Mouse (Mus musculus): Measurements from ENCODE around the gene Olfr319. TPM values are rescaled to one million over a fixed set of nuclear protein-coding genes. Genes with fewer than 3 reads are reported as not detected.
"Not testable (repeated sequence)": the region's sequence is repeated elsewhere in the genome, so short reads cannot be mapped to it uniquely, and the experiment has no call there.

Olfr319 gene
- not detected for total RNA-seq (2022)

DNA sequence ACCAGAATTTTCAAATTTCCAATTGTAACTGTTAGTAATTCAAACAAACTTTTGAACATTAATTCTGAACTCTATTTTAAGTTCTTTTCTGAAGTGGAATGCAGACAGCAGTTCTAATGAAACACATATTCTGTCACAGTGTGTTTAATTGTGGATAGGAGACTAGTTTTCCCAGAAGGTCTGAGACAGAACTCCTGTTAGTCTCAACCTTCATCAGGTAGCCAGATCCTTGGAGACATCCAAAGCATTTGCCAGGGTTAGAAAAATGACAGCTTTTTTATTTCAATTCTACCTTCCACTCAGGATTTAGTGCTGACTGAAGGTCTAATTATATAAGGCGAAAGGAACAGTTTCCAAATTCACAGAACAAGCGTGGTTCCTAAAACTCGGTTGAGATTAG is at the start of gene Olfr319:
Gene Olfr319 (plus strand): TSS at position 301 of the 400 bp plus-strand sequence.
- no peak for DNase-seq (ENCODE audit: low spot score in 2 of 2)

DNA sequence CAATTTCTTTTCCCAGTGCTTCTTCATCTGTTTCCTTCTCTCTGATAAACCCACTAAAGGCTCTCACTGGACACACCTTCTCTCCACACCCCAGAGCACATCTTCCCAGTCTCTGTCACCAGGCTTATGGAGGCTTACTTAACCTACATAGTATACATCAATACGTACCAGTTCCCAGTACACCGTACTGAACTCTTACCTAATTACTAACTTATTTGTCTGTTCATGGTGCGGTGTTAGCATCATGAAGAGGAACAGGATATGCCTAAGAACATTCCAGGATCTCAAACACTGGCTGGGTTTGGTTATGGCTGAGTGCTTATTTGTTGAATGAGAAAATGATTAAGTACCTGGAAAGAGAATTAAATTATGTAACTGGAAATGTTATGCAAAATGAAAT is 43.8 kb upstream of the Olfr319 start:
- DNase-seq (ENCODE audit: low spot score in 2 of 2): no peak

DNA sequence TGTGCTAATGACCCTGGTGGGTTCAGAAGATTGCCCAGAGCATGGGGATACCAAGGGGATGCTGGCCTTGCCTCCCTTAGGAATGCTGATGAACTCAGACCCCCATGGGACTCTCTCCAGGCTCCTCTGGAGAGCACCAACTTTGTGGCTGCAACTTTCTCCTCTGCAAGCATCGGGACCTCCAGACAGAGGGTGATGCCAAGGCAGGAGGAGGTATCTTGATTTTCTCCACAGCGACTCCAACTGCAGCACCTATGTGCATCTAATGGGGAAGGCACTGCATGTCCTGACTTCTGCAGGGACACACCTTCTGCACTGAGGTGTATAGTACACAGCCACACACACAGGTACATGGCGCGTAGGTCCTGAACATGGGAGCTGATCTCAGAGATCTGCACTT is 40.4 kb upstream of the Olfr319 start, which contains the start of gene Olfr322:
Gene Olfr322 (plus strand): TSS at position 187 of the 400 bp plus-strand sequence.
- DNase-seq (ENCODE audit: low spot score in 2 of 2): no peak

DNA sequence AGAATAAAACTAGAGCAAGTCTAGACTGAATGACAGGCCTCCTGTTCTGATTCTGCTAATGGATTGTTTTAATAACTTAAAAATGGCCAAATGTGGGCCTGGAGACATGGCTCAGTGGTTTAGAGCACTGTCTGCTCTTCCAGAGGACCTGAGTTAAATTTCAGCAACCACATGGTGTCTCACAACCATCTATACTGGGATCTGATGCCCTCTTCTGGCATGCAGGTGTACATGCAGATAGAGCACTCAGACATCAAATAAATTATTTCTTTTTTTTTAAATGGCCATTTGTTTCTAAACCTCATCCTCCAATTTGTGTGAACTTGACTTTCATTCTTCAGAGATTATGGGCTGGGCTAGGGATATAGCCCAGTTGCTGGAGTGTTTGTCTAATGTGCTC is 29.7 kb upstream of the Olfr319 start:
- DNase-seq (ENCODE audit: low spot score in 2 of 2): no peak

DNA sequence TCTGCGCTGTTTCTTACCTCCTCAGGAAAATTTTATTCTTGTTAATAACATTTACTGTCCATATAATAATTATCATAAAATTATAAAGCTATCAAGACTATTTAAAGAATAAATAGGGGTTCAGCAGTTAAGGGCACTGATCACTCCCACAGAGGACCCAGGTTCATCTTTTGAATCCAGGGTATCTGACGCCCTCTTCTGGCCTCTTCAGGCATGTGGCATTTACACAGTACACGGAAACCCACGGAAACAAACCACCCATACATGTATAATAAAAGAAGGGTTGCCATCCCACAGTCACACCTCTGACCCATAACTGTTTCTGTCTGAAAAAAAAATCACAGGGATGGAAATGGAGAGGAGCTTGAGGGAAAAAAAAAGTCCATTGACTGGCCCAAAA is 27.1 kb upstream of the Olfr319 start:
- DNase-seq (ENCODE audit: low spot score in 2 of 2): no peak

DNA sequence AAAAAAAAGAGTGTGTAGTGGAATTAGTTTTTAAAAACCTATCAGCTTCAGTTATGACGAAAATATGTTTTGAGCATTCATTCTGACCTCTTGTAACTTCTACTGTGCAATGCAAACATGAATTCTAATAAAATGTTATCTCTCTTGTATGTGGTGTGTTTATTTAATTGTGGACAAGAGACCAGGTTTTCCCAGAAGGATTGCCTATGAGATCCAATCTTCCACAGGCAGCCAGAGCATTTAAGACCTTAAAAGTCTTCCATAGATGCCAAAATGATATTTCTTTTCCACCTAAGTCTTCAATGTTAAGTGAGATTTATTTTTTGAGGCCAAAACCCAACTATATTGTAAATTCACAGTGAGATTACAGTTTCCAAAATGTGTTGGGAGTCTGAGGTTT is 18.2 kb upstream of the Olfr319 start, which contains the start of gene Olfr320:
Gene Olfr320 (plus strand): TSS at position 301 of the 400 bp plus-strand sequence.
- DNase-seq (ENCODE audit: low spot score in 2 of 2): no peak

DNA sequence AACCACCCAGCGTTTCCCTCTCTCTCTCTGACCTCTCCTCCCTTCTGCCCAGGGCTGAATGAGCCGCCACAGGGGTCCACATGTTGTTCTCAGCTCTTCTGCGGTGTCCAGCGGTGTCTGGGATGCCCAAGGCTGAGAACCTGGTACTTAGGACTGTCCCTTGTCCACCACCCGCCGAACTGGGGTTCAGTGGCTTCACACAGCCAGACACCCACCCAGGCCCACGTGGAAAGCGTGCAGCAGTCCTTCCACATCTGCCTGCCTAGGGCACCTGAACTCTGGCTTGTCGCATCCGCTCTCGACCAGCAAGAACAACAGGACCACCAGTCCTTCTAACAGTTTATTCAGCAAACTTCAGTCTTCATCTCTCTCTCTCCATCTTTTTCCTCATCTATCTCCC is 10.1 kb downstream of the Olfr319 start:
- no peak for DNase-seq (ENCODE audit: low spot score in 2 of 2)

DNA sequence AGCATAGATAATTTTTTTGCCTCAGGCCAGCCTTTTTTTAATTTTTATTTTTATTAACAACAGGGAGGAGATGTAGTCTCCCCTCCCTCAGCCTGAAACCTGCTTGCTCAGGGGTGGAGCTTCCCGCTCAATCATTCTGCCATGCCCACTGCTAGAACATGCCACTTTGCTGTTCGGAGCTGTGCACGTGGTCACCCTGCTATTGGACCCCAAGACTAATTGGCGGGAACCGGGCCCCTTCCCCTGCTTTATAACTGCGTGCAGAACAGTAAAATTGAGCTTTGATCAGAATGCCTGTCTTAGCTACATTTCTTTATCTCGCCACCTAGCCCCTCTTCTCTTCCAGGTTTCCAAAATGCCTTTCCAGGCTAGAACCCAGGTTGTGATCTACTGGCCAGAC is 18.8 kb downstream of the Olfr319 start:
- DNase-seq (ENCODE audit: low spot score in 2 of 2): not testable (repeated sequence)

DNA sequence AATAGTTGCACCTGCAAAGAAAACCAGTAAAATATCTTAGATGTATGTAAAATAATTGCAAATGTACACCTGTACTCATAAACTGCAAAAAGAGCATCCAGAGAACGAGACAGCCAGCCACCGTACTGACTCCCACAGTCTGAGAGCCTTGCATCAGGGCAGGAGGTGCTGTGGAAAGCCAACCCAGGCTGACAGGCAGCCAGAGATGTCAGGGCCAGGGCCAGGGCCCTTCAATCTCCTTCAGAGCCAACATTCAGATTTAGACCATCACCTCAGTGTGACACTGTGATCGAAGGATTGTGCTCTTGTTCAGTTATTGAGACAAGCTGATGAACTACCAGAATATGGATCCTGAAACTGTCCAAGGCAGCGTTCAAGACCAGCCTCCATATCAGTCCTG is 20.7 kb downstream of the Olfr319 start:
- no peak for DNase-seq (ENCODE audit: low spot score in 2 of 2)

DNA sequence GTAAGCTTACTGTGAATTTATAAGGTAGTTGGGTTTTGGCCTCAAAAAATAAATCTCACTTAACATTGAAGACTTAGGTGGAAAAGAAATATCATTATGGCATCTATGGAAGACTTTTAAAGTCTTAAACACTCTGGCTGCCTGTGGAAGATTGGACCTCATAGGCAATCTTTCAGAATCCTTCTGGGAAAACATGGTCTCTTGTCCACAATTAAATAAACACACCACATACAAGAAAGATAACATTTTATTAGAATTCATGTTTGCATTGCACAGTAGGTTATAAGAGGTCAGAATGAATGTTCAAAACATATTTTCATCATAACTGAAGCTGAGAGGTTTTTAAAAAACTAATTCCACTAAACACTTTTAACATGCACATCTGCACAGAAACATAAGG is 25.0 kb downstream of the Olfr319 start, which contains the start of gene Olfr318:
Gene Olfr318 (minus strand): TSS at position 101 of the 400 bp plus-strand sequence.
- DNase-seq (ENCODE audit: low spot score in 2 of 2): no peak

DNA sequence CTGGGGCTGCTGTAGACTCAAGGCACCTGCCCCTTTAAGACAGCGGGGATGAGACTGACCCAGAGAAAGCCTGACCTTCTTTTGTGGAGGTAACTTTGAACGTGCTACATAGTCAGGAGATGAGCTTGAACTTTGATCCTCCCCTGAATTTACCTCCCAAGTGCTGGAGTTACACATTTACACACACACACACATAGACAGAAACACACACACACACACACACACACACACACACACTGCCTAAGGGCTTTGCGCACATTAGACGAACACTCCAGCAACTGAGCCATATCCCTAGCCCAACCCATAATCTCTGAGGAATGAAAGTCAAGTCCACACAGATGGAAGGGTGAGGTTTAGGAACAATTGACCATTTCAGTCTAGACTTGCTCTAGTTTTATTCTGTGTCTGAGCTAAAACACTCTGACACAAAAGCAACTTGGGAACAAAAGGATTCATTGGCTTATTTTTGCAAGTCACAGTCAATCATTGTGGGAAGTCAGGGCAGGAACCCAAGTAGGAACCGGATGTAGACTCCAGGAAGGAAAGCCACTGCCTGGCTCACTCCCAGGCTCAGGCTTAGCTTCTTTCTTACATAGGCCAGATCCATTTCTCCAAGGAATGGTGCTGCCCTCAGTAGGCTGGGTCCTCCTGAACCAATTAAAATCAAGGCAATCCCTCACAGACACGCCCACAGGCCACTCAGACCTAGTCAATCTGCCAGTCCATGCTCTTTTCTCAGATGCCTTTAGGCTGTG is 29.1 kb downstream of the Olfr319 start:
- DNase-seq (ENCODE audit: low spot score in 2 of 2): not testable (repeated sequence)

DNA sequence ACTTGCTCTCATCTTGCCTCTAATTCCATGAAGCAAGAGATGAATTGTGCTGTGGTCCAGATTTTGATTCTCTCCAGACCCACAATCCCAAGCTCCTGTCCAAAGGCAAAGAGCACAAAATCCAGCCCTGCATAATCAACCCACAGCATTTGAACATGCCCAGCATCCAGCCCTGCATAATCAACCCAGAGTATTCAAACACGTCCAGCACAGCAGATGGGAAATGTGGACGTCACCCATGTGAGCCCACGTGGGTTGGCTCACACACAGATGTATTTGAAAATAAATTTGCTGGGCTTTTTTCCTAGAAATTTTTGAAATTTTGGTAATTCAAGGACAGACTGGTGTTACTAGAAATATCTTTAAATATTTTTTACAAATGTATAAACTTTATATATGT is 34.4 kb downstream of the Olfr319 start:
- DNase-seq (ENCODE audit: low spot score in 2 of 2): peak in 1 of 2 experiments; percentile 33

DNA sequence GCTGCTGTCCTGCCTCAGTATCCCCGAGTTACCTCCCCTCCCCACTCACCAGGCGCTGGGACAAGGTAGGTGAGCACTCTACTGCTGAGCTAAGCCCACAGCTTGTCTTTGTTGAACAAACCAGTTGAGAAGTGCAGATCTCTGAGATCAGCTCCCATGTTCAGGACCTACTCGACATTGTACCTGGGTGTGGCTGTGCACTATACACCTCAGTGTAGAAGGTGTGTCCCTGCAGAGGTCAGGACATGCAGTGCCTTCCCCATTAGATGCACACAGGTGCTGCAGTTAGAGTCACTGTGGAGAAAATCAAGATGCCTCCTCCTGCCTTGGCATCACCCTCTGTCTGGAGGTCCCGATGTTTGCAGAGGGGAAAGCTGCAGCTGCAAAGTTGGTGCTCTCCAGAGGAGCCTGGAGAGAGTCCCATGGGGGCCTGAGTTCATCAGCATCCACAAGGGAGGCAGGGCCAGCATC is 39.9 kb downstream of the Olfr319 start, which contains the start of gene Olfr317:
Gene Olfr317 (minus strand): TSS at position 421 of the 471 bp plus-strand sequence.
- no peak for DNase-seq (ENCODE audit: low spot score in 2 of 2)

DNA sequence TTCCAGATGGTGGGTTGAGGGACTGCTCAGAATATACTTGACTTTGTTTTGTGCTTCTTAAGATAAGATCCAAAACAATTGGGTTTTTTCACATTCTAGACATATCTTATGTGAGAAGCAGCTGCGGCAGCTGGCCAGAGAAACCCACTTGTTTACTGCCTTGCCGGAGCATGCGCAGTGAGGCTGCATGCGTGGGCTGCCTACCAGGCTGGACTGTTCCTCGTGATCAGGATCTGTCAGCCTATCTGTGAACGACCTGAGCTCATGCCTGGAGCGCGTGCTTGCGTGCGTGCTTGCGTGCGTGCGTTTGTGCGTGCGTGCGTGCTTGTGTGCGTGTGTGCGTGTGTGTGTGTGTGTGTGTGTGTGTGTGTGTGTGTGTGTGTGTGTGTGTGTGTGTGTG is 52.1 kb downstream of the Olfr319 start:
- peak; percentile 4 to 78 for DNase-seq (ENCODE audit: low spot score in 2 of 2)

DNA sequence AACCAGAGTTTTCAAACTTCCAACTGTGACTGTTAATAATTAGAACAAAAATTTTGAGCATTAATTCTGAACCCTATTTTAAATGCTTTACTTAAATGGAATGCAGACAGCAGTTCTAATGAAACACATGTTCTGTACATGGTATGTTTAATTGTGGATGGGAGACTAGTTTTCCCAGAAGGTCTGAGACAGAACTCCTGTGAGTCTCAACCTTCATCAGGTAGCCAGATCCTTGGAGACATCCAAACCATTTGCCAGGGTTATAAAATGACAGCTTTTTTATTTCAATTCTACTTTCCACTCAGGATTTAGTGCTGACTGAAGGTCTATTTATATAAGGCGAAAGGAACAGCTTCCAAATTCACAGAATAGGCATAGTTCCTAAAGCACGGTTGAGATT is 53.5 kb downstream of the Olfr319 start, which contains the start of gene Olfr316:
Gene Olfr316 (plus strand): TSS at position 301 of the 400 bp plus-strand sequence.
- DNase-seq (ENCODE audit: low spot score in 2 of 2): no peak

Other genes with a start within 250 kb of the Olfr319 start
- gene Lypd9, start 246.2 kb upstream of the Olfr319 start, total RNA-seq (2022): not detected
- gene Olfr30, start 236.9 kb upstream of the Olfr319 start, total RNA-seq (2022): not detected
- gene Olfr332, start 206.6 kb upstream of the Olfr319 start, total RNA-seq (2022): not detected
- gene Olfr331, start 196.6 kb upstream of the Olfr319 start, total RNA-seq (2022): not detected
- not detected for gene Olfr330, start 164.3 kb upstream of the Olfr319 start, total RNA-seq (2022)
- not detected for gene Olfr329-ps, start 152.7 kb upstream of the Olfr319 start, total RNA-seq (2022)
- gene Olfr328, start 143.5 kb upstream of the Olfr319 start, total RNA-seq (2022): under 1 TPM in 3 of 4 experiments, not detected in 1; 0.14 to 0.25 (median 0.17) TPM
- not detected for gene Olfr224, start 128.6 kb upstream of the Olfr319 start, total RNA-seq (2022)
- gene Olfr325, start 121.4 kb upstream of the Olfr319 start, total RNA-seq (2022): not detected
- not detected for gene Olfr324, start 104.0 kb upstream of the Olfr319 start, total RNA-seq (2022)
- not detected for gene 2210407C18Rik, start 83.1 kb upstream of the Olfr319 start, total RNA-seq (2022)
- gene Olfr323, start 68.7 kb upstream of the Olfr319 start, total RNA-seq (2022): not detected
- not detected for gene Trim58, start 58.7 kb upstream of the Olfr319 start, total RNA-seq (2022)
- gene Olfr322, start 40.4 kb upstream of the Olfr319 start, total RNA-seq (2022): not detected
- gene Olfr320, start 18.1 kb upstream of the Olfr319 start, total RNA-seq (2022): not detected
- under 1 TPM in 3 of 4 experiments, not detected in 1; 0.09 to 0.13 (median 0.11) TPM for gene Olfr318, start 24.9 kb downstream of the Olfr319 start, total RNA-seq (2022)
- under 1 TPM in 2 of 4 experiments, not detected in 2; 0.35 to 0.44 TPM for gene Olfr317, start 40.0 kb downstream of the Olfr319 start, total RNA-seq (2022)
- gene Olfr316, start 53.6 kb downstream of the Olfr319 start, total RNA-seq (2022): 1 to 10 TPM; 1.3 to 2.0 (median 1.7) TPM
- gene Olfr315, start 74.0 kb downstream of the Olfr319 start, total RNA-seq (2022): not detected
- not detected for gene Olfr314, start 83.8 kb downstream of the Olfr319 start, total RNA-seq (2022)
- 1 to 10 TPM; 1.1 to 3.5 (median 1.6) TPM for gene Fam183b, start 102.8 kb downstream of the Olfr319 start, total RNA-seq (2022)
- not detected for gene Olfr313, start 115.8 kb downstream of the Olfr319 start, total RNA-seq (2022)
- not detected for gene Olfr312, start 130.1 kb downstream of the Olfr319 start, total RNA-seq (2022)
- not detected for gene Olfr311, start 140.1 kb downstream of the Olfr319 start, total RNA-seq (2022)
- gene Gm12258, start 148.0 kb downstream of the Olfr319 start, total RNA-seq (2022): 10 to 100 TPM; 15.6 to 19.3 (median 17.8) TPM
- gene 2810021J22Rik, start 168.1 kb downstream of the Olfr319 start, total RNA-seq (2022): 10 to 100 TPM in 3 of 4 experiments, 1 to 10 TPM in 1; 7.3 to 14.5 (median 12.3) TPM
- gene Zfp39, start 205.1 kb downstream of the Olfr319 start, total RNA-seq (2022): 10 to 100 TPM in 3 of 4 experiments, 1 to 10 TPM in 1; 9.1 to 11.6 (median 10.4) TPM
- not detected for gene Btnl10, start 218.7 kb downstream of the Olfr319 start, total RNA-seq (2022)
- 100 to 1,000 TPM; 448 to 480 (median 462) TPM for gene Rnf187, start 239.8 kb downstream of the Olfr319 start, total RNA-seq (2022)
- gene Hist3h2ba, start 249.8 kb downstream of the Olfr319 start, total RNA-seq (2022): 100 to 1,000 TPM in 3 of 4 experiments, 10 to 100 TPM in 1; 96.1 to 129 (median 115) TPM